Mouse (Mus musculus): ENCODE measurements around the gene Dsel. TPM values are rescaled to one million over a fixed set of nuclear protein-coding genes. Genes with fewer than 3 reads are reported as not detected.

Gene Dsel
- 10.4 TPM for polyA plus RNA-seq (2014; fragmentation: Illumina TruSeq; extraction: RNeasy Lipid Tissue Mini Kit (QIAGEN cat#74804); ENCODE audit: low read depth, low replicate concordance)

DNA sequence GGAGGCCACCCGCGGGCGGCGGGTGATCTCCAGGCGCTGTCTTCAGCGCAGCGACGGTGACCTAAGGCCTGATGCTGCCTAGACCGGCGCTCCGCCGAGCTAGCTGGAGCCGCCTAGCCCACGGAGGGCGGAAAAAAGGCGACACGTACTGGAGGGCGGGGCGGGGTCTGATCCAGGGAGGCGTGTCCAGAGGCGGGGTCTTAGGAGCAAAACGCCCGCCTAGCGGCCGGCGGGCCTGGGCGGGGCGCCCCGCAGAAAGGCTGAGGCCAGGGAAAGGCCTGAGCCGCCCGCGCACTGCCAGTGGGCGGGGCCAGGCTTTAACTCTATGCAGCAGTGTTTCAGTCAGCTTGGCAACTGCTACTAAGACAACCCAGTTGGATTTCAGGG lies at the start of gene Dsel:
Gene Dsel (minus strand): TSS at position 140 of the 387 bp plus-strand sequence.

